Mouse (Mus musculus) megakaryocyte, embryonic 14.5 days (primary cell): Measurements from ENCODE around the gene Lbhd2. TPM values are rescaled to one million over a fixed set of nuclear protein-coding genes. Genes with fewer than 3 reads are reported as not detected.

ENCODE experiments used
- H3K27me3 ChIP-seq: replicated peaks from 2 replicates; pipeline ENCODE3; 2012; ENCODE audit warnings: inconsistent platforms
- H3K36me3 ChIP-seq: replicated peaks from 2 replicates; pipeline ENCODE3; 2012; ENCODE audit warnings: low read length, inconsistent platforms, mixed read lengths
- H3K4me1 ChIP-seq: 2 replicates; pipeline ENCODE4 v1.6.1; 2012; ENCODE audit warnings: inconsistent platforms
- H3K4me3 ChIP-seq: replicated peaks from 2 replicates; pipeline ENCODE3; 2012; ENCODE audit warnings: moderate library complexity, mild to moderate bottlenecking, inconsistent platforms
- H3K9me3 ChIP-seq: 2 replicates; pipeline ENCODE4 v1.6.1; 2012; ENCODE audit warnings: inconsistent platforms
- FLI1 ChIP-seq: IDR thresholded peaks from 2 replicates; pipeline ENCODE4 v1.6.1; 2012; ENCODE audit warnings: low read length, inconsistent platforms, mixed read lengths
- GATA1 ChIP-seq: IDR thresholded peaks from 3 replicates; pipeline ENCODE4 v1.6.1; 2012; ENCODE audit warnings: mixed read lengths, low read length, inconsistent platforms, borderline replicate concordance
- polyA plus RNA-seq: library from polyadenylated mRNA; stranded (reverse); fragments of >175 nt; gene quantifications from 2 replicates; pipeline ENCODE4 v1.2.3, GENCODE M21; 2012; ENCODE audit warnings: low replicate concordance; ENCODE audit not compliant: insufficient read depth

Lbhd2 gene
- polyA plus RNA-seq, 1 experiment, result not detected

- Histone ChIP-seq H3K9me3 (peaks cover 4% of the 10 kb centered on the region; the same call in 1 of the 2 replicates), H3K4me1 (peaks cover 84% of the 10 kb centered on the region), H3K36me3 (peaks cover 17% of the 10 kb centered on the region), H3K4me3 (peak overlapping the region; percentile 70), H3K27me3 (peaks cover 15% of the 10 kb centered on the region)
- TF ChIP-seq FLI1 (no peak), GATA1 (no peak)
These were observed 30.0 kb downstream of the Lbhd2 start for GRCm38 (mm10) chr12:111436640-111437039.

- peaks cover 84% of the 10 kb centered on the region for H3K4me1 ChIP-seq
- peak overlapping the region; percentile 83 for H3K4me3 ChIP-seq
- peaks cover 9% of the 10 kb centered on the region for H3K36me3 ChIP-seq
- H3K9me3 ChIP-seq, result peaks cover 4% of the 10 kb centered on the region; the same call in 1 of the 2 replicates
- TF ChIP-seq FLI1, result no peak
- no peak for TF ChIP-seq GATA1
- peaks cover 20% of the 10 kb centered on the region for H3K27me3 ChIP-seq
These were observed 30.8 kb downstream of the Lbhd2 start for GRCm38 (mm10) chr12:111437222-111437900.

GRCm38 (mm10) chr12:111438850-111439249, 32.2 kb downstream of the Lbhd2 start:
- Histone ChIP-seq H3K4me3 (no peak overlapping the region), H3K4me1 (peaks cover 84% of the 10 kb centered on the region), H3K36me3 (peaks cover 3% of the 10 kb centered on the region), H3K27me3 (peaks cover 18% of the 10 kb centered on the region), H3K9me3 (peaks cover 4% of the 10 kb centered on the region; the same call in 1 of the 2 replicates)
- TF ChIP-seq FLI1 (no peak), GATA1 (no peak)

- peaks cover 84% of the 10 kb centered on the region for H3K4me1 ChIP-seq
- H3K36me3 ChIP-seq, result peaks cover 18% of the 10 kb centered on the region
- peaks cover 22% of the 10 kb centered on the region for H3K27me3 ChIP-seq
- H3K9me3 ChIP-seq, result peaks cover 4% of the 10 kb centered on the region; the same call in 1 of the 2 replicates
- no peak for TF ChIP-seq FLI1
- TF ChIP-seq GATA1, result no peak
- H3K4me3 ChIP-seq, result no peak overlapping the region
These were observed 34.2 kb downstream of the Lbhd2 start for GRCm38 (mm10) chr12:111440701-111441373.

GRCm38 (mm10) chr12:111441523-111441922, 34.9 kb downstream of the Lbhd2 start:
- Histone ChIP-seq H3K4me1 (peaks cover 84% of the 10 kb centered on the region), H3K36me3 (peaks cover 22% of the 10 kb centered on the region), H3K9me3 (peaks cover 4% of the 10 kb centered on the region; the same call in 1 of the 2 replicates), H3K27me3 (peaks cover 27% of the 10 kb centered on the region), H3K4me3 (no peak overlapping the region)
- TF ChIP-seq FLI1 (no peak), GATA1 (no peak)

GRCm38 (mm10) chr12:111442309-111443010, 35.9 kb downstream of the Lbhd2 start, which contains the start of gene Tnfaip2:
Gene Tnfaip2, plus strand, starts transcription at chr12:111442469.
- Histone ChIP-seq H3K27me3 (peaks cover 33% of the 10 kb centered on the region), H3K36me3 (peaks cover 31% of the 10 kb centered on the region), H3K4me1 (peaks cover 84% of the 10 kb centered on the region), H3K9me3 (peaks cover 4% of the 10 kb centered on the region; the same call in 1 of the 2 replicates), H3K4me3 (peak within 1 kb of the TSS; percentile 94)
- TF ChIP-seq FLI1 (no peak), GATA1 (no peak)

- TF ChIP-seq FLI1 (no peak), GATA1 (no peak)
- H3K4me3 ChIP-seq, result peak overlapping the region; percentile 94
- H3K9me3 ChIP-seq, result peaks cover 4% of the 10 kb centered on the region; the same call in 1 of the 2 replicates
- peaks cover 38% of the 10 kb centered on the region for H3K27me3 ChIP-seq
- H3K36me3 ChIP-seq, result peaks cover 39% of the 10 kb centered on the region
- peaks cover 83% of the 10 kb centered on the region for H3K4me1 ChIP-seq
These were observed 36.6 kb downstream of the Lbhd2 start for GRCm38 (mm10) chr12:111443011-111443870.

GRCm38 (mm10) chr12:111443921-111444831, 37.6 kb downstream of the Lbhd2 start:
- peaks cover 42% of the 10 kb centered on the region for H3K27me3 ChIP-seq

More at GRCm38 (mm10) chr12:111443921-111444831, 37.6 kb downstream of the Lbhd2 start:
- Histone ChIP-seq H3K36me3 (peaks cover 48% of the 10 kb centered on the region), H3K4me3 (peak overlapping the region; percentile 94), H3K4me1 (peaks cover 84% of the 10 kb centered on the region), H3K9me3 (peaks cover 4% of the 10 kb centered on the region; the same call in 1 of the 2 replicates)
- no peak for TF ChIP-seq FLI1
